Mouse (Mus musculus): Measurements from ENCODE around the gene Fbxo44.

GRCm38 (mm10) chr4:148147714-148148113 is 12.6 kb downstream of the Fbxo44 start:
- no peak for TF ChIP-seq POLR2A (IDR thresholded peaks at IDR 0.05; ENCODE audit: low read depth, low read length)
- no peak for TF ChIP-seq CTCF (conservative IDR thresholded peaks at IDR 0.05; ENCODE audit: insufficient read depth, insufficient read length, low read depth, low read length)

Data from kidney, adult 2 months (tissue).